Mouse (Mus musculus): Measurements from ENCODE around the gene P2rx6. TPM values are rescaled to one million over a fixed set of nuclear protein-coding genes. Genes with fewer than 3 reads are reported as not detected.
"Not testable (repeated sequence)": the region's sequence is repeated elsewhere in the genome, so short reads cannot be mapped to it uniquely, and the experiment has no call there.

Gene P2rx6
- total RNA-seq, 2 experiments from 2014 or later: 9.9 to 11.7 TPM

DNA sequence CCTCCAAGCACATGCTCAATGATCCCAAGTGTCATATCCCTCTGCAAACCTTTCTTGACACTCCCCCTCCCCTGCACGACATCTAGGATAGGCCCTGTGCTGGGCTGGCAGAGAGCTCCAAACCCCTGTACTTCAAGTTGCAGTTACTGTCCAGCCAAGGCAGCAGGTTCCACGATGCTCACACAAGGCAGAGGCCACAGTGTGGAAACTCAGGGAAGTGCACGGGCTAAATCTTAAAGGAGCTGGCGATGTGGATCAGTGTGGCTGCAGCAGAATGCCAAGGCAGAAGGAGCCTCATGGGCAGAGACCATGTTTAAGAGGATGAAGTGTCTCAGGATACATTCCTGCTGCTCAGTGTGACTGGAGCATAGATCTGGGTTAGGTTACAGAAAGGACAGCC is 4.5 kb downstream of the P2rx6 start:
- DNase-seq: no peak
- TF ChIP-seq CTCF (IDR thresholded peaks at IDR 0.05): no peak; the same call in 1 of the 2 replicates
- no peak overlapping the region for H3K4me3 ChIP-seq
- intact Hi-C loops (cut with DNase I): no loop called here
- no peak overlapping the region for H3K27ac ChIP-seq

DNA sequence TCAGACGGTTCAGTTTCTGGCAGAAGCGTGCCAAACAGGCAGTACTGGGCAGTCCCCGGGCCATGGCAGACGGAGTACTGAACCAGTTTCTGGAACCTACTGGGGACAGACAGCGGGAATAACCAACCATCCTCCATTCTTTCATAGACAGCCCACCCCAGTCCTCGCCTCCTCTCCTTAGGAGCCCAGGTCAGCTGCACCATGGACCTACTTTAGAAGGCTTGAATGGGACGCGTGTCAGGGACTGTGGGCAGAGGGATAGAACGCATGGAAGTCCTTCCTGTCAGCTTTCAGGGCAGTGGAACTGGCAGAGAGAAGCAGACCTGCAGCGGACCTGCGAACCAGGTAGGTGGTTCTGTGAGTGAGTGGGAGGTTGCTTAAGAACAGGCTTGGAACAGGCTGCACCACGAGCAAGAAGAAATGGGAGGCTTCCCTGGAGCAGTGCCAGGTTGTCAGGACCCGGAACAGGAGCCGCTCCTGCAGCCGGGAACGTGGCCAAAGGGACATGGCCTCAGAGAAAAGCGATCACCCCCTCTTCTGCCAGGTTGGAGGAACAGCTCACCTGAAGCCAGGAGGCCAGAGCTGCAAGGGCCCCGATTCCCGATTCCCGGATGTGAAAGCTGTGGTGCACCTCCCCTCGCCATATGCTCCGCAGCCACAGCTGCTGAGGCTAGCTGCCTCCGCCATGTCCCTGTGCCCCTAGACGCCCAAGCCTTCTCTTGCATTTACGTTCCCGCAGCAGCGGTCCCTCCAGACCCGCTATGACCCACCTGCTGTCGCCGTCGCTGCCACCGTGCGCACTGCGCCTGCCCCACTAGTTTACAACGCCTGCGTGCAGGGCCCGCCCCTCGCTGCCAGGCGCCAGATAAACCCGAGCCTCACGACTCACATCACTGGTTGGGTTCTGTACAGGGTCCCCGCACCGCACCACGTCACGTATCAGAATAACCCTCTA is 14.5 kb downstream of the P2rx6 start:
- TF ChIP-seq CTCF (IDR thresholded peaks at IDR 0.05): no peak
- Histone ChIP-seq H3K27ac (peak overlapping the region; percentile 31; the same call in 1 of the 2 replicates), H3K4me3 (peak overlapping the region; percentile 80)
- peak; percentile 63 for DNase-seq
- intact Hi-C loops (cut with DNase I): no loop called here

- TF ChIP-seq CTCF (IDR thresholded peaks at IDR 0.05): no peak
- no peak overlapping the region for H3K27ac ChIP-seq
- H3K4me3 ChIP-seq: peak overlapping the region; percentile 80
- intact Hi-C loops (cut with DNase I): no loop called here
- DNase-seq: no peak
Measured at GRCm38 (mm10) chr16:17576825-17577215, 15.1 kb downstream of the P2rx6 start.

DNA sequence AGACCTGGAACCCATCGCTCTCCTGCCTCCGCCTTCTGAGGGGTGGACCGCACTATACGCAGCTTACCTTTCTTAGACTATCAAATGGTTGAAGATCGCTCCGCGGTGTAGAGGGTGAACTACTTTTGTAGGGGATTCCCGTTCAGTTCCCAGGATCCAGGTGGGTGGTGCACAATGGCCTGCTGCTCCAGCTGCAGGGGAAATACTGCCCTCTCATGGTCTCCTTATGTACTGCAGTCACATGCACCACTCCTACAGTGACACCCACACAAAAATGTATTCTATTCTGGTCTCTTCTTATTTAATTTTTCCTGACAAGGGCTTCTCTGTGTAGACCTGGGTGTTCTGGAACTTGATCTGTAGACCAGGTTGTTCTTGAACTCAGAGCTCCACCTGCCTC is 21.4 kb downstream of the P2rx6 start, which contains the start of gene Slc7a4:
Slc7a4 (minus strand) TSS at position 151 of the 400 bp plus-strand sequence.
- TF ChIP-seq CTCF (IDR thresholded peaks at IDR 0.05): peak; percentile 60
- Histone ChIP-seq H3K27ac (no peak within 1 kb of the TSS), H3K4me3 (no peak within 1 kb of the TSS)
- intact Hi-C loops (cut with DNase I): no loop called here
- DNase-seq: no peak

DNA sequence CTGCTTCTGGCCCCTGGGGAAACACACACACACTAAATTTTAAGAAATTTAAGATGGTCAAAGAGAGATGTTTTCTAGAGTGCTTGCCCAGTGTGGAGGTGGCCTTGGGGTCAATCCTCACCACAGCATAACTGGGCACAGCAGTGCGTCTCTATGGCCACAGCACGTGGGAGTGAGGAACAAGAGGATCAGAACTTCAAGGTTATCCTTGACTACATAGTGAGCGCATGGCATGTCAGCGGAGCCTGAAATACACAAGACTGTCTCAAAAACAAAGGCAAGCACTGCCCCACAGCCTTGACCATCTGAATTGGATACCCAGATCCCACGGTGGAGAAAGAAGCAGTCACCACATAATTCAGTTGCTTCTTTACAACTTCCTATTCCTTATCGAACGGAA is 22.9 kb downstream of the P2rx6 start:
- Histone ChIP-seq H3K27ac (no peak overlapping the region), H3K4me3 (no peak overlapping the region)
- no peak for DNase-seq
- intact Hi-C loops (cut with DNase I): no loop called here
- no peak for TF ChIP-seq CTCF (IDR thresholded peaks at IDR 0.05)

DNA sequence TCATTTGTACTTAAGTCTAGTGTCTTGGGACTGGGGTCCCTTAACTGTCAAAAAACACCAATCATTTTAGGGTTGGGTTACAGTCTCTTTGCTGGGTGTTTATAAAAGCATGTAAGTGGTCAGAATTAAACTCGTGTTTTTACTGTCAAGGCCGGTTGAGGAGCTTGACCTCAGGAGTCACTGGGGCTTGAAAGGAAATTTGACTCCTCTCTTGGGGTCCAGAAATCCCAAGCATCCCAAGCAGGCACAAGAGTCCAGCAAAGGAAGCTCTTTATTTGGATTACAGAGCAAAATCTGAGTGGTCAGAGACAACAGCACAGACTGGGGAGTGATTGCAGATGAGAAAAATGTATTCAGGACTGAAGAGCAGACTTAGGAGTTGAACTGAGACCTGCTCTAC is 29.0 kb downstream of the P2rx6 start:
- Histone ChIP-seq H3K4me3 (no peak overlapping the region), H3K27ac (no peak overlapping the region)
- TF ChIP-seq CTCF (IDR thresholded peaks at IDR 0.05): no peak
- intact Hi-C loops (cut with DNase I): no loop called here
- no peak for DNase-seq

DNA sequence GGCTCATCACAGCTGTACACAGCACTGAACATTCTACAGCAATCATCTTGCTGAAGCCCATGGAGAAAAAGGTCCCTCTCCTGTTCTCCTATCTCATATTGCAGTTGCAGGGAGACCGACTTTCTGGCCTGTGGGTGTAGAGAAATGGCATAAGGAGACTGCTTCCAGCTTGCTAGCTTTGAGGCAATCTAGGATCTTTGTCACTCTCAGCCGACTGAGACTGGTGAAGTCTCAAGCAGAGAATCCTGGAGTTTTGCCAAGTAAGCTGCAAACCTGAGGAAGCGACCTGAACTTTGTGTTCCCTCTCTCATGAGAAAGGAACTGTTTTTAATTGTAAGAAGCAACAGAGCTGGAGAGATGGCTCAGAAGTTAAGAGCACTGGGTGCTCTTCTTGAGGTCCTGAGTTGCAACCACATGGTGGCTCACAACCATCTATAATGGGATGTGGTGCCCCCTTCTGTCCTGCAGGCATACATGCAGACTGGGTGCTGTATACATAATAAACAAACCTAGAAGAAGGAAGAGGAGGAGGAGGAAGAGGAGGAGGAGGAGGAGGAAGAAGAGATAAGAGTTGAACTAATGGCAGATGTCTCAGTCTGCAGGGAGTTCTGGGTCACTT is 39.4 kb downstream of the P2rx6 start:
- no peak for DNase-seq
- intact Hi-C loops (cut with DNase I): no loop called here
- TF ChIP-seq CTCF (IDR thresholded peaks at IDR 0.05): peak; percentile 20; the same call in 1 of the 2 replicates
- Histone ChIP-seq H3K4me3 (no peak overlapping the region), H3K27ac (no peak overlapping the region)

GRCm38 (mm10) chr16:17604941-17605340 is 43.3 kb downstream of the P2rx6 start:
- intact Hi-C loops (cut with DNase I): no loop called here
- TF ChIP-seq CTCF (IDR thresholded peaks at IDR 0.05): no peak
- Histone ChIP-seq H3K27ac (no peak overlapping the region), H3K4me3 (no peak overlapping the region)
- no peak for DNase-seq

- Histone ChIP-seq H3K4me3 (no peak overlapping the region), H3K27ac (no peak overlapping the region)
- TF ChIP-seq CTCF (IDR thresholded peaks at IDR 0.05): no peak
- intact Hi-C loops (cut with DNase I): no loop called here
- DNase-seq: no peak
Measured at GRCm38 (mm10) chr16:17605684-17606083, 44.0 kb downstream of the P2rx6 start.

DNA sequence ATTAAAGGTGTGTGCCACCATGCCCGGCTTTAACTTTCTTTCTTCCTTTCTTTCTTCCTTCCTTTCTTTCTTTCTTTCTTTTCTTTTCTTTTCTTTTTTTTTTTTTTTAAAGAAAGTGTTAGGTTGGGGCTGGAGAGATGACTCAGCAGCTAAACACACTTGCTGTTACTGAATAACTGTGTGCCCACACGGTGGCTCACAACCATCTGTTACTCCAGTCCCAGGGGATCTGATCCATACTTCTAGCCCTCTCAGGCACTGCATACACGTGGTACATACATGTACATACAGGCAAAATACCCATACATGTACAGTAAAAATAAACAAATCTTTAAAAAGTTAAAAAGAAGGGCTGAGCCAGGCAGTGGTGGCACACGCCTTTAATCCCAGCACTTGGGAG is 49.7 kb downstream of the P2rx6 start:
- intact Hi-C loops (cut with DNase I): no loop called here

DNA sequence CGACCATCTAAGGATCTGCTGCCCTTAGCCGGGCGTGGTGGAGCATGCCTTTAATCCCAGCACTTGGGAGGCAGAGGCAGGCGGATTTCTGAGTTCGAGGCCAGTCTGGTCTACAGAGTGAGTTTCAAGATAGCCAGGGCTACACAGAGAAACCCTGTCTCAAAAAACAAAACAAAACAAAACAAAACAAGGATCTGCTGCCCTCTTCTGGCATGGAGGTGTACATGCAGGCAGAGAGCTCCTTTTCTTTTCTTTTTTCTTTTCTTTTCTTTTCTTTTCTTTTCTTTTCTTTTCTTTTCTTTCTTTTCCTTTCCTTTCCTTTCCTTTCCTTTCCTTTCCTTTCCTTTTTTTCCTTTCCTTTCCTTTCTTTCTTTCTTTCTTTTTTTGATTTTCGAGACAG is 53.1 kb downstream of the P2rx6 start:
- intact Hi-C loops (cut with DNase I); H3K4me3 ChIP-seq: not testable (repeated sequence)
- peak; percentile 70 for TF ChIP-seq CTCF (IDR thresholded peaks at IDR 0.05)

More for the DNA sequence above, 49.7 kb downstream of the P2rx6 start:
- no peak overlapping the region for H3K27ac ChIP-seq
- H3K4me3 ChIP-seq: no peak overlapping the region
- DNase-seq: no peak
- TF ChIP-seq CTCF (IDR thresholded peaks at IDR 0.05): no peak

GRCm38 (mm10) chr16:17616212-17616611 is 54.5 kb downstream of the P2rx6 start:
- Histone ChIP-seq H3K4me3 (no peak overlapping the region), H3K27ac (no peak overlapping the region)
- no peak for TF ChIP-seq CTCF (IDR thresholded peaks at IDR 0.05)
- DNase-seq: no peak
- intact Hi-C loops (cut with DNase I): no loop called here

More for the DNA sequence above, 53.1 kb downstream of the P2rx6 start:
- not testable (repeated sequence) for H3K27ac ChIP-seq, DNase-seq

- no peak overlapping the region for H3K4me3 ChIP-seq
- no peak overlapping the region for H3K27ac ChIP-seq
- intact Hi-C loops (cut with DNase I): loop anchor here (2.0 kb wide), 1 partner anchor 59 kb away; no protein-coding TSS in a partner anchor
- peak; percentile 49 for DNase-seq
- peak; percentile 64 for TF ChIP-seq CTCF (IDR thresholded peaks at IDR 0.05)
Measured at GRCm38 (mm10) chr16:17617922-17618565, 56.4 kb downstream of the P2rx6 start.

Measured in gastrocnemius, adult 2 months (tissue).